Mouse (Mus musculus): ENCODE measurements at regions not wholly inside any gene's neighbourhood (a gene's known extent, or its start where the extent isn't known, plus 50 kb on each side); places are given as distances from the start of the nearest gene placed in this dataset.

DNA sequence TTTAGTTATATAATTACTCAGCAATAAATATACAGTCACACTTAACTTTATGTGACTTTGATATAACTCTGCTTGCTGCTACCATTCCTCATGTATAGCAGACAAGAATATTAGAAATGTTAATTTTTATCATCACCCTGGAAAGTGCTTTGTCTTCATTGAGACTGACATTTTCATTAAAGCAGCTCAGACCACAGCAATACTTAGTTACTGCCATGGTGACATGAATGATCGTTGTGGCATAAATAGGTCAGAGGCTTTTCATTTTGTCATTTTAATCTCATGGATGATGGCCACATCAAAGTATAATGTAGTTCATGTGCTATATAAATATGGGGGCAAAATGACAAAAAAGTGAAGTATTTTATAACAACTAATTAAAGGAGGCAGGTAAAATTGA lies 498.1 kb downstream of the Slc22a22 start:
- DNase-seq = no peak

DNA sequence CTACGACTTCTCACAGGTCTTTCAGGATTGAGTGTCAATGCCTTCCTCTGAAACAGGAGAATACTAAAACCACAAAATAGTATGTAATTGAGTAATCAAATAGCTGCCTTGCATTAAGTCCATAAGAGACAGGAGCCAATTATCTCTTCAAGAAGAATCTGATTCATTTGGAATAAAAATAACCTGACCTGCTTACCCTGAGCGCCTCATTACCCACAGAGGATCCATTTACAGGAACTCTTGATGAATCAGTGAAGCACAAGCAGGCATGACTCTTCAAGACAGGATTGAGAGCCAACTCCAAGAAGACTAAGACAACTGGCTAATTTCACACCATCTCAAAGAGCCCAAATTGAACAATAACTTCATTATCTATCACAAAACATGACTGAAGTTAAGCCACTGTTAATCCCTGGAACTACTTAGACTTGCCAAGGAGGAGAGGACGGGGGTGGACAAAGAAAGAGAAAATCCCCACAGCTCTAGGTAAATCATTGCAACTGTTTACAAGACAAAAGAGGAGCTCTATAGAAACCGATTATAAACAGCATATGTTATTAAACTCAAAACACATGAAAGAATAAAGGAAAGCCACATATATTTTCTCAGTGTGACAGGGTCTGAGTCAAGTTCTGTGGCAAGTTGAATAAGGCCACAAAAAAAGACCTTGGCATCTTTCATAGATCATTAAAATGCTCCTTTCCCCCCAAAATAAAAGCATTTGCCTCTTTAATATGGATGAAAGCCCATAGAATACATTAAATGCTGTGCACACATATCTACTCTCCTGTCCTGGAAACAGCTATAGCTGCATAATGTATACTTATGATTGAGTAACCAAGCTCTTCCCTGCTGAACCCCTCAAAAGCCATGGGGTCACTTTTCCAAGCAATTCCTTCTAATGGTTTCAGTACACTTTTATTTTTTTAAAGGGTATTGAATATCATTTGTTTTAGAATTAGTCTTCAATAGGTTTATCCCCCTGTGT lies 501.7 kb downstream of the Slc22a22 start:
- no peak for DNase-seq

DNA sequence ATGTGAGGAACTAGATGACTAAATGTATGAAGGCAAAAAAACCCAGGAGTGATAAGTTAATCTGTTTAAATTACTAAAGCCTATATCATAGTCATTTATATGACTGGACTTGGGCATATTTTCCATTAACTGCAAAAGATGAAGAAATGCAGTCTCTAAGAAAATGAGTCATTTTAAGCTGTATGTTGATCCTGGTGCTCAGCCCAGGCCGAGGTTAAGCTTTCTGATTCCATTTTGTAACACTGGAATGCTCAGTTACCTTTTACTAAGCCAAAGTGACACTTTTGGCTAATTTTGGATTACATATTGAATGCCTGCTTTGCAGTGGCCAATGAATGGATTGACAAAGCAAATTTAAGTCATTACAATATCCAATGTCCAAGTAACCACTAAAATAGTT lies 507.3 kb downstream of the Slc22a22 start:
- no peak for DNase-seq

DNA sequence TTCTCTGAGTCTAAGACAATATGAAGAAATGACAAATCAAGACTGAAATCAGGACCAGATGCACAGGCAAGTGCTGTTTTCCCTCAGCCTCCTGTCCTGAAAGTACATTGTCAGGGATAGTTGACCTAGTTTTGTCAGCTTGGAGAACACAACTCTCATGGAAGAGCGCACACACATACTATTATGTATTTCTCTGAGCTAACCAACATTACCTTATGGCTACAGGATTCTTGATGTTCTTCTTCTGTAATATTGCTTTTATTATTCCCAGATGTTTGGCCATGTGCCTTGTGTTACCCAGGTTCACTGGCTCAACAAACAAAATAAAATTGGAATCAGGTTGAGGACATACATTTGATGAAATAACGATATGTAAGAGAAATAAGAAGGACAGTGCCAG lies 521.1 kb downstream of the Slc22a22 start:
- no peak for DNase-seq

DNA sequence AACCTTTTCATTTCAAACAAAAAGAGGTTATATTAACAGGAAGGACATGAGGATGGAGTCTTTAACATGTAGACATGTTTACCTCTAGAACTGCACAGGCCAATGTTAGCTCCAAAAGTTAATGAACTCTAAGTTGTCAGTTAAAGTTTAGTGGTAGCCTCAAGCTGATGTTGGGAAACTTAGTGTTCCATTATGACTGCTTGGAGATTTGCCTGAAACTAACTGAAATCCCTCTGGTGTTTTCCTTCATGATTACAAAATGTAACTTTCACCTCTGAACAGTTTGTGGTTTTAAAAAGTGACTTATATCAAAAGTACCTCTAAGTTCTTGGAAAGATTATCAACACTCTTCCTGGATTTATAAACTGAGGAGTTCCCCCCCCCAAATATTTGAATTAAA lies 525.2 kb downstream of the Slc22a22 start:
- DNase-seq = no peak

DNA sequence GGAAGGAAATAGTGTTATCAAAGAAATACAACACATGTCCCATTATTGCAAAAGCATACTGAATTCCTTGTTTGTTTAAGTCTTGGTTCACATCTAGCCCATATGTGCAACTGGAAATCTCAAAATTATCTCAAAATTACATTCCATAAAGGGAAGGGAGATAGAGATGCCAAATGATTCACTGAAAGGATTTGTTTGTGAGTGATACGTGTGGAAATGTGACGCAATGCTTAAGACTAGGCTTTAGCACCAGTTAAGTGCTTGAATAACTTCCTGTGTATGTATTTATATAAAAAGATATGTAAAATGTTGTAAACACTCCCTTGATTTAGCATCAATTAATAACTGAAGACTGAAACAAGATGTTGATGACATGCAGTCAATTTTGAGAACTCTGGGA lies 526.6 kb downstream of the Slc22a22 start:
- DNase-seq = no peak

DNA sequence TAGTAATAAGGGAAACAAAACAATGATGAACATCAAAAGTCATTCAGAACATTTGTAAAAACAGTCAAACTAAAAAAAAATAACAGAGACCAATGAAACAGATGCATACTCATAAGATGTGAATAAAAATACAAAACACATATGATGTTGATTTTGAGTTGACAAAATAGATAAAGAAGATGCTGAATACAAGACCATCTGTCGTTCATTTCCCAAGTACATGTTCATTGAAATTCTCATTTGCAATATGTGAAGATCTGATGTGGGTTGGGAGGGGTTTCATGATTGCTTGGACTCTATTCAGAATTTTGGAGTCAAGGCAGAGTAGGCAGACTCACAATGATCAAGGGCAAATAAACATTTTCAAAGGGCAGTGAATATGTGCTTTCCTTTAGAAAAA lies 536.5 kb downstream of the Slc22a22 start:
- no peak for DNase-seq

DNA sequence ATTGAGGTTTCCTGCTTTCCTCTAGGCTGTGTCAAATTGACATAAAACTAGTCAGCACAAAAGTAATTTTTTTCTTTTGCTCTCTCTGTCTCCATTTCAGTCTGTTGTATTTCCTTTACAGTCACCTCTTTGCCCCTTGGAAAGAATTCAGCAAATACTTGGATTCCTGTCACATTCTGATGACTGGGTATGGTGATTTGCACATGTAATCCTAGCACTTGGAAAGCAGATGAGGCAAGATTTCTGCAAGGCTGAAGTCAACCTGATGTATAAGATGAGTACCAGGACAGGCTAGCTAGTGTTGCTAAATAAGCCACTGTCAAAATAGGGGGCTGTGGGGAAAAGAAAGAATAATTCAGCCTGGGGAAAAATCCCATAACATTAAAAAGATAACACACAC lies 580.9 kb downstream of the Slc22a22 start:
- DNase-seq = no peak

DNA sequence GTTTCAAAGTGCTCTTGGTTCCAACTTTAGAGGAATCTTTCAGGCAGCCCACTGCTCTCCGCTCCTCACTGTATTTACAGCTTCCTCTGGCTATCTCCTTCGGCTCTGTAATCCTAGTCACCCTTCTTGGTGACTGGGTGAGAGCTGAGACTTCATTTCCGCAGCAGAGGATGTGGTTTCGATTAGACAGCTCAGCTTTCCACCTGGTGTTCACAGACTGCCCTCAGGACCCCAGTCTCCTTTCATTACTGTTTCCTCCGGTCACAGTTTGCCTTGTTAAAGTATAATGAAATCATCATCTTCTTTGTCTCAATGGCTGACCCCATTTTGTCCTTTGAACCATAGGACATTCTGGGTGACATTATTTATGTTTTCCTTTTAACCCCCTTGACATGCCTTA lies 595.9 kb downstream of the Slc22a22 start:
- no peak for DNase-seq

DNA sequence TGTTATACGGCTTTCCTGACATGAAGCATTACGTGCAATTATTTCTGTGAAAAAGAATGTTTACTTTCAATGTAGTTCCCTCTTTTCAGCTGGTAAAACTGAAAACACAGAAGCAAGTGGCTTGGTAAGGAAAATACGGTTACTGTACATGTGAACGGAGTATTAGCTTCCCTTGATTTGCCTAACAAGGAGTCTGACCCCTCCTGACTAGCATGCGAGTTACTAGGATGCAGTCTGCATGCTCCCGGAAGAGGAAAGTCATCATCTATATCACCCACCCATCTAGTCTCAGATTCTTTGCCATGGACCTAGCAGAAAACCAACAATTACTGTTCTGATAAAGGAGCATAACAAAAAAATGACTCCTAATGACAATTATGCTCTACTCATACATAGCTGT lies 611.5 kb downstream of the Slc22a22 start:
- no peak for DNase-seq

DNA sequence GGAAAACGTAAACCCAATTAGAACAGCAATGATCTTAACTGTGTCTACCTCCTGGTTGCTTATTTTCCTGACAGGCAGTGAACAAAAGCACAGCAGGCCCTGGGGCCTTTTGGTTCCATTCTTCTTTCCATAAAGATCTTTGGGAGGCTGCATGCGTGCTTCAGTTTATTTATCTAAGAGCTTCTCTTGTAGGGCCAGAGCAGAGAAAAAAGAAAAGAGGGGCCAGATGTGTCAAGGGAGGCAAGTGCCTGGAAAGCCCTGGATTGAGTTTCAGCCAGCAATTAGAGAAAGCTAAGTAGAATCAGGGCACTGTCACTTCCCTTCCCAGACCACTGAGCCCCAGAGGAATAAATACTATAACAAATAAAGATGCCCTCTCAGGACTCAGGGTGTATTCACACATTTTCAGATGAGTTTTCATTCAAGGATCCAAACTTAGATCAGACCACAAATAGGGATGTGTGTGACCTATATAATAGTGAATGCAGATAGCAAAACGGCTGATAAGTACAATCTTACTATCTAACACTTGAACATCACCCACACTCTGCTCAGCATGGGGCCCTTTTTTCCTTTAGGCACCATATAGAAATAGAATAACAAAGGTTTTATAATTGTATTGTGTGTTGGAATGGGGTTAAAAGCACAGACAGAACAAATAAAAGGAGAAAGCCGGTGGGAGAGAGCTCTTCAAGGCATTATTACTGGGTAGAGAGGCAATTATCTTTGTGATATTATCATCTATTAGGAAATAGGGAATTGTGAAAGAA lies 612.2 kb downstream of the Slc22a22 start:
- no peak for DNase-seq

DNA sequence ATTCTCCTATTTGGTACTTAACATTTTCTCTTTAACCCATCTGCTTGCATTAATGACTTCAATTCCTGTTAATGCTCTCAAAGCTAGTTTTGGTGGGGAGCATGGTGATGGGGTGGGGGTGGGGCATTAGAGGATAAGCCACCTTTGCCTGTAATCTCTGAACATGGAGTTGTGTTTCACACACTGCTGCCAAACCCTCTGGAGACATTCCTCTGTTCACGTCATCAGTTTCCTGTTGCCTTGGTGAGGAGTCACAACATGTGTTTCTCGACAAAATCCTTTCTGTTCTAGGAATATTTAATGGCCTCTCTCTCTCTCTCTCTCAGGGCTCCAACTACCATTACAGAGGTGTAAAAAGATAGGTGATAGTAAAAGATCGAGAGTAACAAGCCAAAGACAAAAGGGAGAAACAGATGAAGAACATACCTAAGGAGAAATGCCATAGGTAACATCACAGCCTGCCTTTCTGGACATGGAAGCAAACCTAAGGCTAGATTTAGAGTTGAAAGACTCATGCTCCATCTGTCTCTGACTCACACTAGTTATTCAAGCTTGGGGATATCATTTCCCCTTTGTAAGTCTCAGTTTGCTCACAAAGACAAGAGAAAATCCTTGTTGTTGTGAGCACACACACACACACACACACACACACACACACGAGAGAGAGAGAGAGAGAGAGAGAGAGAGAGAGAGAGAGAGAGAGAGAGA lies 618.6 kb downstream of the Slc22a22 start:
- no peak for DNase-seq

DNA sequence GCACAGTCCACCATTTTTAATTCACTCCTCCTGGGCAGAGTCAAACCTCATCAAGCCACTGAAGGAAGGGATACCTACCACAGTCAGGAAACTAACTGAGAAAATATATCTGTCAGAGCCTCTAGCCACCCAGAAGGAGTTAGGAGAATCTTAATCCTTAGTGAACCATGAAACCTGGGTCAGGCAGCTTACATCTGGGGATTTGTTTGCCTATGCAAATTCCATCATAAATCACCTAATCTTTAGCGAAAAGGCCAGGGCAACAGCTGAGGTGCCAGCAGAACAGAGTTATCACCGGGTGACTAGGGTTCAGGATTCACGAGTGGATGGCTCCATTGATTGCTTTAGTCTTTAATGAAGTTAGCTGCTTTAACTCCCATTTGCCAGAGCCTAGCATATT lies 619.3 kb downstream of the Slc22a22 start:
- no peak for DNase-seq

DNA sequence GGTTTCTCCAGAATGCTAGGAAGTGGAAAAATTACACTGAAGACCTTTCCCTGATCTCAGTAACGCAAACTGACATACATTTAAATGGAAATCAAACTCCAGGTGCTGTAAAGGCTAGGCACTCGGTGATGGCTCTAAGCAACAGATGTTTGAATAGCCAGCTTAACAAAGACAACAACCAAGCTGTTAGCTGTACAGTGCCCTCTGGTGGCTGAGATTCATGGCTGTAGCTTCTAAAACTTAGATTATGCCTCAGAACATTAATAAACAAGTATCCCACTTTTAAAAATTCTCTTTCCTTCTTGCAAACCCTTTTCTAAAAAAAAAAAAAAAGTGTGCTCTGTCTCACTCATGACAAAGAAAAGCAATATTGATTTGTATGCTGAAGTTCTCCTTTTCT lies 621.4 kb downstream of the Slc22a22 start:
- peak; percentile 28 for DNase-seq

DNA sequence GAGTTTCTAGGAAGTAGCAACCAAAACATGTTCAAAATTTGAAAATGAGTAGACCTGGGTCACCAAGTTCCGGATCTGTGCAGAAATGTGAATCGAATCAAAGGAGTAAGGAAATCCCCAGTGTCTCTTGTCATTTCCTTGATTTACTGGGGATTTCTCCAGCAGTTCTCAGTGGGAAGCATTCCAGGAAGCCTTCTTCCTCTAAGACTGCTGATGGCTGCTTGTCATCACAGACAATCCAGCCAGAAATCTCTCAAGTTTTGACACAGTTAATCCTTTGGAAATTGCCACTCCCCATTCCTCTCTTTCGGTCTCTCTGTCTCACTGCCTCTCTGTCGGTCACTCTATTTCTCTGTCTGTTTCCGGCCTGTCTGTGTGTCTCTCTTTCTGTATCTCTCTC lies 624.3 kb downstream of the Slc22a22 start:
- DNase-seq = no peak

DNA sequence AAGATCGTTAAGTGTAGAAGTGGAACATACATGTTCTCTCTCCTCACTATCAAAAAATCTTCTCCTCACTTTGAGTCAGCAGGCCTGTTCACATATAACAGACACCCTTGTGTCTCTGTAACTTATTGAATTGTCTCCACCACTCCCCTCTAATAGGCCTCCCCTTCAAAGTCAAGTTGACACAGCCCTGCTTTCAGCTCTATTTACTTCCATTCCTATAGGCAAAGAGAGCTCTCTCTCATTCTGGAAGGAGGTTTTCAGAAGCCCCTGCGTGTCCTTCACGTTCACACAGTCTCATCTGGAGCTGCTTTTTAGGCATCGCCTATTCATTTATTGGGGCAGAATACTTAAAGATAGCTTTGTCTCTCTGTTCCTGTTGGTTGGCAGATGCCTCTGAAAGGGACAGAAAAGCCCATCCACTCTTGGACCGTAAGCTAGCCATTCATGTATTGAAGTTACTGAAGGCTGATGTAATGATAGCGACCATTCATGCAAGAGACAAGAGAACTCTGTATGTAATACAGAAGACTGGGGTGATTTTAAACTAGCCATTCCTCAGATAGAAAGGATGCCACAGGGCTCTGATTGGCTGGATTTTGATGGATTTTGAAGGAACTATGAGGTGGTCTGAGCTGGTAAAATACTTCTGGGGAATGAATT lies 629.8 kb downstream of the Slc22a22 start:
- DNase-seq = no peak

DNA sequence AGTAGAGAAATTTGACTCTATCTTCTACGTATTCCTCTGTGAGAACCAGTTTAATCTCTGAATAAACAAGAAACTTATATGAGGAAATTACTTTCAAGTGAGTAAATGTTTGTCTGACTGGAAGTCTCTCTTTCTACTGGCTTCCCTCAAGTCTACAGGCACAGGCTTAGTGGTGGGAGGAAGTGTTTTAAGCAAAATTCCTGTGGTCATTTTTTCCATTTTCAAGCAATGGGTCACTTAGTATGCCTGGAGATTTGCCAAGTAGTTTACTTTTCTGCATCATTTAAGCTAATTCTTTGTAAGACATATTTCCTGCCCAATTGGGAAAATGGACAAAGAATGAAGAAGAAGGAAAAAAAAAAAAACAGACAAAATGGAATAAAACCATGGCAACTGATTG lies 632.9 kb downstream of the Slc22a22 start:
- no peak for DNase-seq

DNA sequence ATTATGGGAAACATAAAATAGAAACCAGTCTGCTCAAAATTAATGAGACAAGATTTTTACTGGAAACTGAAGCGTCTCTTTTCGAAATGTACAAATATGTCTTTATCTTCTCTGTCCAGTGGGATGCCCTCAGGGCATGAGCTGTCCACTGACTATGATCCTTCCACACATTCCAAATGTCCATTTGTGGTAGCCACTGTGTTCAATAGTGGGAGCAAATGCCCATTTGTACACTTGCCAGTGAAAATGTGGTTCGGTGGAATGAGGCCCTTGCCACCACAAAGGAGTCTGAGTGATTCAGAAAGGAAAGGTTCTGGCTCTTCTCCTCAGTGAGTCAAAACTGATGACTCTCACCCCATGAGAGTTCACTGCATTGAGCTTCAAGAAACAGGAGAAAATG lies 635.9 kb downstream of the Slc22a22 start:
- DNase-seq = no peak

DNA sequence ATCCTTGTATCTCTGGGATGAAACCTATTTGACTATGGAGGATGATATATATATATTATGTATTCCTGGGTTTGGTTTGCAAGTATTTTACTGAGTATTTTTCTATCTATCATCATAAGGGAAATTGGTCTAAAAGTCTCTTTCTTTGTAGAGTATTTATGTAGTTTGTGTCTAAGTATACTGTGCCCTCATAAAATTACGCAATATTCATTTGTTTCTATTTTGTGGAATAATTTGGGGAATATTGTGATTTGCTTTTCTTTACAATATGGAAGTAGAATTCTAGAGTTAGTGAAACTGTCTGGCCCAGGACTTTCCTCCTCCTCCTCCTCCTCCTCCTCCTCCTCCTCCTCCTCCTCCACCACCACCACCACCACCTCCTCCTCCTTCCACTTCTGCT lies 640.1 kb downstream of the Slc22a22 start:
- DNase-seq = no peak

DNA sequence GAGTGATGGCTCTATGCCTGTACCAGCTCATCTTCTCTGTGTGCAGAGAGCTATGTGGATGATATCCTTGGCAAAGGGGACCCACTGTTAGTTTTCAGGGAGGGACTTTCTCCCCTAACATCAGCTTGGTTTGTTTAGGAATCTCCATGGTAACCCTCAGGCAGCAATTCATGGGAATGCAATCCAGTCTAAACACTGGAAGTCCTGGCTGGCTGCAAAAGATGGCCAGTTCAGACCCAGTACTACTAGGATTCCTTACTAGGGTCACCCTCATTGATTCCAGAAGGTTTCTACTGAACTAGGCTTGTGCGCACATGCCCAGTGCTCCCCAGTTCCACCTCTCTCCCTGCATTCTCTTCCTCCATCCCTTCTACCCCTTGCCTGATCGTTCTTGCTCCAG lies 642.8 kb downstream of the Slc22a22 start:
- no peak for DNase-seq

DNA sequence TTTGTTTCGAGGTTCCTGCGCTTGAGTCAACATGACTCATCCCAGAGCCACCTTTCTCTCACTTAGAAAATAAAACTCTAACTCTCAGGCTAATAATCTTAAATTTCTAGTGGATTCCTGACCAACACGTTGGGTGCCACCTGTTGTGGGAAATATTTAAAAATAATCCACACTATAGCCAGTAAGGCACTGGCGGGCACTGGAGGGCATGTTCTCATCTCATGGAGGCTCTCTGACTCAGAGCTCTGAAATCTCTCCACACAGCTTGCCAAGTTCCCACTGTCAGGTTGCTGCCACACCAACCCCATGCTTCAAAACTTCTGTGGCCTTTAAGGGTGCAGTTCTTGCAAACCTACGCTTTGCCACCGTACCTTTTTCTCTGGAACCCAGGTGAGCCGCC lies 644.8 kb downstream of the Slc22a22 start:
- no peak for DNase-seq

DNA sequence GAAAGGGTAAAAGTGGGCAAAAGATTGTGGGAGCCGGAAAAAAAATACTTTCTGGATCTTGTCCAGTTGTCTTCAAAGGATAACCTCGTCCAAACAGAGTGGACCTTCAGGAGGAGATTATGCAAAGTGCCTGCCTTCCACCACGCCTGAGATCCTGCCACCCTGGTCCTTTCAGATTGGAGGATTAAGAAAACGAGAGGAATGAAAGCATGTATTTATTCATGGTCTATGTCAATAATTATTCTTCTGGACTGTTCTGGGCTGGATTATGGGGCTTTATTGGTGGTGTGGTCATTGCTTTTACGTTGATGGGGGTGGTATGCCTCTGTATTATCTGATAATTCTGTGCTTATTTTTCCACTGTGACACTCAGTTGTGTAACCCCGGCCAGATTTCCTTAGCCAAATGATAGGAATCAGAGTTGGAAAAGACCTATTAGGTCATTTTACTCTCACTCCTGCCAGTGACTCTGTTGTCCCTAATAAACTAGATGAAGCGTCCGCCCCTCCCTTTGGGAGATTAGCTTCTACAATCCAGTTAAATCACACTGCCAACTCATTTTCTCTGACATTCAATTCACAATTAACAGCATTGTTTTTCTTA lies 656.3 kb downstream of the Slc22a22 start:
- DNase-seq = no peak

Measured in thymus, postnatal 4 days (tissue).